Mouse (Mus musculus) layer of hippocampus, adult 18-20 months (tissue): ENCODE measurements at regions not wholly inside any gene's neighbourhood (a gene's known extent, or its start where the extent isn't known, plus 50 kb on each side); places are given as distances from the start of the nearest gene placed in this dataset.
"Not testable (repeated sequence)": the region's sequence is repeated elsewhere in the genome, so short reads cannot be mapped to it uniquely, and the experiment has no call there.

Experiments used
- DNase-seq, 2 experiments: peaks; one replicate each; pipeline ENCODE4 v3.0.0; 2022; ENCODE audit warnings: low spot score in 2 of 2

DNA sequence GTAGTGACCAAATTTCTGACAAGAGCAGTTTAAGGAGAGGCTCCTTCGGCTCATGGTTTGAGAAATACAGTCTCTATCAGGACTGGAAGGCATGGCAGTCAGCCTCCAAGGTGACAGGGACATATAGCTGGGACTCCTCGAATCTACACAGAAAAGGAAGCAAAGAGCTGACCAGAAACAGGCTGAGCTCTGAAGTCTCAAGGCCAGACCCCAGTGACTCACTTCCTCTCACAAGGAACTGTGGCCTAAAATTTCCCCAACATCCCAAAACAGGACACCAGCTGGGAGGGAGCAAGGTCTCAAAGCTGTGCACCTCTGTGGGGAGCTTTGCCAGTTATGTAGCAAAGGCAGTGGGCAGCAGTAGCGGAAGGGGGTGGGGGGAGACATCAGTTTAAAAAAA lies 110.7 kb downstream of the Sox4 start:
- DNase-seq: no peak

- no peak for DNase-seq
Observed at GRCm38 (mm10) chr13:28840142-28840541, 113.4 kb downstream of the Sox4 start.

- no peak for DNase-seq
Observed at GRCm38 (mm10) chr13:28839084-28839483, 114.4 kb downstream of the Sox4 start.

DNA sequence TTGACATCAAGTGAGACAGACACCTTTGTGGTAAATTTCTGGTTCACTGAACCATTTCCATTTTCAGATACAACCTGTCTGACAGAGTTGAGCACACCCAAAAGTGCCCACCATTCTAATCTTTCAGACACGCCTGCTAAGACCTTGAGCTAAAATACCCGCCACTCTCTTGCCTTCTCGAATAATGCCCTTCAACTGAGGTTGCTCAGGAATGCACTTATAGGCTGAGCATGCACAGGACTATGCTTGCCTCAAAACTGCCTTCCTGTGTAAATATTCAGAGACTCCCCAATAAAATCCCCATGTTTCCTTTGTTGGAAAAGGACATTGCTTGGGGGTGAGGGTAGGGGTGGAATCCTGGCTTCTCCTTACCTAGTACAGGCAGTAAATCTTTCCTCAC lies 115.3 kb downstream of the Sox4 start:
- DNase-seq: no peak

DNA sequence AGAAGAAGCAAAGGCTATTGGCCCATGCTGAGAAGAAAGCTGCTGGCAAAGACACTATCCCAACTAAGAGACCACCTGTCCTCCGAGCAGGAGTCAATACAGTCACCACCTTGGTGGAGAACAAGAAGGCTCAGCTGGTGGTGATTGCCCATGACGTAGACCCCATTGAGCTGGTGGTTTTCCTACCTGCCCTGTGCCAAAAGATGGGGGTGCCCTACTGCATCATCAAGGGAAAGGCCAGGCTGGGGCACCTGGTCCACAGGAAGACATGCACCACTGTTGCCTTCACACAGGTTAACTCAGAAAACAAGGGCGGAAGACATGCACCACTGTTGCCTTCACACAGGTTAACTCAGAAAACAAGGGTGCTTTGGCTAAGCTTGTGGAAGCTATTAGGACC lies 116.3 kb downstream of the Sox4 start:
- DNase-seq: not testable (repeated sequence)

DNA sequence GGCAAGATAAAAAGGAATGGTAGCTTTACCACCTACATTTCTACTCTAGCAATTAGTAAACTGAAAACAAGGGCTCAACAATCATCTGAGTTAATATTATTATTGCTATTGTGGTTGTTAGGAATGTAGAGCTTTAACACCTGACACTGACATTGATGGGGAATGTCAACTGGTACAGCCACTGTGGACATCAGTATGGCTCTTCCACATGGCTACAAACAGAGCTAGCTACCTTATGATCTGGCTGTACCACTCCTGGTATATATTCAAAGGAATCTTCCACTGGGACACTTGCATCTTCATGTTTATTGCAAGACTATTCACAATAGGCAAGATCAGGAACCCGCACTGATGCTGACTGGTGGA lies 119.8 kb downstream of the Sox4 start:
- DNase-seq: no peak

GRCm38 (mm10) chr13:28832855-28833699 lies 120.4 kb downstream of the Sox4 start:
- DNase-seq: peak in 1 of 2 experiments; percentile 12

DNA sequence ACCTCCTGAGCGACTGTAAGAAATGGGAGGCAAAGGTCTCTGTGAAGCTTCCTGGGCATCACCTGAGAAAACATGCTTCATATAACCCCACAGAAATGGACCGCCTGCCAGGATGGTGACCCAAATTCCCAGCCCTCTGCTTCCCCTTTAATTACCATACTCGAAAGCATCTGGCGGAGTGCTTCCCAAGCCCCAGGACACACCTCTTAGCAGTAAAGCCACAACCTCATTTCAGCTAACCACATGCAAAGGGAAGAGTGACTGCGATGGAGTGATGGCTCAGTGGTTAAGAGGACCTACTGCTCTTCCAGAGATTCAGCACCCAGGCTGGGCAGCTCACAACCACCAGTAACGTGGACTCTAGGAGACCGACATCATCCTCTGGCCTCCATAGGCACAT lies 127.2 kb downstream of the Sox4 start:
- no peak for DNase-seq

DNA sequence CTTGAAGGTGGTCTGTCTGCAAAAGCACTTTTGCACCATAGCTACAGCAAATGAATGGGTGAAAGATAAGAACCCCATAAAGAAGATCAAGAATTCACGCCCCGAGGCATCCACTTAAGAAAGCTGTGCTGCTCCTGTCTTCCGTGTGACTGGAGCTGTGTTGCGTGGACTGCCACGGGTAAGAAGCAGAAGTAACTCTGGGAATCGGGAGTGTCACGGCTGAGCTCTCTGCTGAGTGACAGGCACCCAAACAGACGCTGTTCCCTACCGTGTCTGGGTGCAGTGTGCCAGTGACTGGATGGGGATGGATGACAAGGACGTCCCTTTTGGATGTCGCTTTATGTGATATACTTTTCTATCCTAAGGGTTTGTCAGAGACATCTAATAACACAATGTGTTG lies 129.5 kb downstream of the Sox4 start:
- no peak for DNase-seq

DNA sequence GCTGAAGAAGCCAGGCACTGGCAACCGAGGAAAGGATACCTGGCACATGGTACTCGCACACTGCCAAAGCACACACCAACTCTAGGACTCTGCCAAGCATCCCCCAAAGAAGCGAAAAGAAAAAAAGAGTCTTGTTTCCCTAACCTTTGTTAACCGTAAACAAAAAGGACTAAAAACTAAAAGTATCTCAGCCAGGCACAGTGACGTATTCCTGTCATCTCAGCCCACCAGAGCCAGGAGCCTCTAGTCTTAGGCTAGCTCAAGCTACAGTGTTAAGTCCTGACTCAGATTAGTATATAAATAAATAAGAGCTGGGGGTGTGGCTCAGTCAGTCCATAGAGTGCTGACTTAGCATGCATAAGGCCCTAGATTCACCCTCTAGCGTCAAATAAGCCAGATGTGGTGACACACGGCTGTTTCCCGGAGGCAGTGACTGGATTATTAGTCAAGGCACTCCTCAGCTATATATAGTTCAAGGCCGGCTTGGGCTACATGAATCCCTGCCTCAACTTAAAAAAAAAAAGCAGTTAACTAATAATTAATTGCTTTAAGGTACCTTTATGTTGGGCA lies 130.1 kb downstream of the Sox4 start:
- DNase-seq: no peak

DNA sequence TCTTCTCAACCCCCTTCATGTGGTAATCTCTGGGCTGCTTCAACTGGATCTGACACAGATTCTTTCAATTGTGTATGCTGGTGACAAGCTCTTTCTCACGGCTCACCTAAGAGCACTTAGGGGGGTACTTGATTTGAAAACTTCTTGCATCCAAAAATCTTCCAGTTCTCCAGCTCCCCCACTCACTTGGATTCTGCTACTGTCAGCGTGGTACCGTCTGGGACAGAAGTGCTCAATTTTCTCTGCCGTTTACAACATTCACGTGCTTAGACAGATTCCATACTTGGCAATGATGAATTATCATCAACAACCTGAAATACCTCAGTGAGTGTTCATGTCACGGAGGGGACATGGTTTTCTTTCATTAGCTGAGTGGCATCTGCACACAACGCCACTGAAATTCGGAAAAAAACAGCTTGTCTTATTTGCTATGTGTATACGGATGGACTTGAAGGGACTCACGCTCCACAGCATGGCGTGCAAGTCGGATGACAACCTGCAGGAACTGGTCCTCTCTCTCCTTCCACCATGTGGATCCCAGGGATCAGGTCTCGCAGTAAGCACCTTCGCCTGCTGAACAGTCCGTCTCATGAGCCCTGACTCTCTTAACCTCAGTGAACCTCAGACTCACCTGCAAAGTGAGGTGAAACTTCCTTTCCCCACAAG lies 132.5 kb downstream of the Sox4 start:
- DNase-seq: no peak

- no peak for DNase-seq
Observed at GRCm38 (mm10) chr13:28814127-28814526, 139.4 kb downstream of the Sox4 start.

DNA sequence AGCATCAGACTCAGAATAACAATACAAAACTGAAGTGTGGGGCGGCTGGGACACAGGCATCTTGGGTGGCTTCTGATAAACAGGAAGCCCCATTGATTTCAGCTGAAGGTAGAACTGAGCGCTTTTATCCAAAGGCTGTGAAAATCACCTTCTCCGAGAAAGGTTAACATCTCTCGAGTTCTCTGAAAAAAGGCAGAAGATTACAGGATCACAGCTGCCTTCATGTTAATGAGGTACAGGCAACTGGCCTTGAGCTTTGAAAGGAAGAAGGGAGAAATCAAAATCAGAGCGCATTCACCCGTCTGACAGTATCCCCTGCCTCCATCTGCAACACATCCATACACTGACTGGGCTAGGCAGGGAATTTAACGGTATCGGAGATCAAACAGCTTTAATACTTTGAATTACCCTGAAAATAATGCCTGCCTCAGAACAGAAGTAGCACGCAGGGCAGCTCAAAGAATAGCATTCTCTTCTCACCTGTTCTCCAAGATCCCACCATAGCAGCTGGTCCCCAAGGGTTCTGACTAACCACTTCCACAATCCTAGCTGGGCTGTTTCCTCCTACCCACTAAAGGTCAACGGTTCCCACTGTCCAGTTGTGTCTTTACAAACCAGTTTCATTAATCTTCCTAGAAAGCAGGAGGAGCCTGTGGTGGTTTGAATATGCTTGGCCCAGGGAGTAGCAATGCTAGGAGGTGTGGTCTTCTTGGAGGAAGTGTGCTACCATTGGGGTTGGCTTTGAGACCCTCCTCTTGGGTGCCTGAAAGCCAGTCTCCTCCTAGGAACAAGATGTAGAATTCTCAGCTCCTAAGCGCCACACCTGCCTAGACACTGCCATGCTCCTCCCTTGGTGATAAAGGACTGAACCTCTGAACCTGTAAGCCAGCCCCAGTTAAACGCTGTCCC lies 141.6 kb downstream of the Sox4 start:
- DNase-seq: no peak

- no peak for DNase-seq
Observed at GRCm38 (mm10) chr13:28811081-28811439, 142.5 kb downstream of the Sox4 start.

DNA sequence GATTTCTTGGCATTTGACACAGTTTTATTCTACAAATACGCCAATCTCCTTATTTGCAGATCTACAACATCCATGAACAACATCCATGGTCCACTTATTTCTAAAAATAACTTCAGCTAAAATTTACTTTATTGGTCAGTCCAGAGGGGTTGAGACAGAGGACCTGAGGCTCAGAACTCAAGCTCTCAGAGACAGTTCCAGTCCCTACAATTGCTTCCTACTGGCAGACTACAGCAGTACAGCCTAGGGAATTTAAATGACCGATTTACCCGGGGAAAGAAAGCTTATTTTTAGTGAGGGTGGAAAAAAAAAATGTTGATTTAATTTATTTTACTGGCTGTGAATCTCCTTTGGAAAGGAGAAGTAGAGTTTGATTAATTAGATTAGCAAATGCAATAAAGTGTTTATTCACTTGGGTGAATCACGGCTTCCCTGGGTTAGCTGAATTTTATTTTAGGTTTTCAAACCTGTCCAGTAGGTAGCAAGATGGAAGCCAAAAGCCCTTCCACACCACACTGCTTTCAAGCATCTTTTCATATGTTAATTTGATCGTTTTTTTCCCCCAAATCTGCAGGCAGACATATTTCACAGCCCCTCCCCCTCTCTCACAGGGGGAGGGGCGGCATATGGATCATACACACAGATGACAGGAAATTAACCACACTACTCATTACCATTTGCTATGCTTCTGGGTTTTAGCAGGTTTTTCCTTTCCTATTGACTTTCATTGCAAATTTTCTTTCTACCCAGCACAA lies 143.0 kb downstream of the Sox4 start:
- no peak for DNase-seq

- no peak for DNase-seq
Observed at GRCm38 (mm10) chr13:28805302-28805701, 148.2 kb downstream of the Sox4 start.

DNA sequence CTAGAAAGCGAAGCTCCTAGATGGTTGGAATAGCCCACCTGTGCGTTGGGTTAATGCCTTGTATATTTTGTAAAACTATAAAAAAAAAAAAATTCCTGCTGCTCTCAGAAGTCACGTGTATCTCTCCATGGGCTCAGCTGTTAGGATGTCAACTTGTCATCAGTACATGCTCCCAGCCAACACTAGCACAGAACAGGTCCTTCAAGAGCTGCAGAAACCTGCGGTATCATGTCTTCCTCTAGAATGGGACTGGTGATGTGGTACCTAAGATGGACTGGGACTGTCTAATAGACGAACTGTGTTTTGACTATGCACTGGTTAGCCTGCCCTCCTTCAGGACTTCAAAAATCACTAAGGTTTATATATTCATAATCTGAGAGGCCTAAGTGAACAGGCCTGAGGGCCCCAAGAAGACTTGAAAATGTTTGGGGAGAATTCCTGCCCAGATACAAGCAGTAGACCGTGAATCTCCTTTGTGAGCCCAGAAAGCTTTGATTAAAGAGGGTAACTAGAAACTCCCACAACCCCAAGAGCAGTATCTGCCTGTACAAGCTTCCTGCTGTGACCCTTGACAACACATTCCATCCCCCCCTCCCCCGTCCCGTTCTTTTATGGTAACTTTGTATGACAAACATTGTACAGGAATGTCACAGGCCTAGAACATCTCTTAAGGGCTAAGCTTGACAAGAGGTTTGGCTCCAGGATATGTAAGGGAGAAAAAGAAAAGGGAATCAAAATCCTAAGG lies 152.1 kb downstream of the Sox4 start:
- DNase-seq: no peak

DNA sequence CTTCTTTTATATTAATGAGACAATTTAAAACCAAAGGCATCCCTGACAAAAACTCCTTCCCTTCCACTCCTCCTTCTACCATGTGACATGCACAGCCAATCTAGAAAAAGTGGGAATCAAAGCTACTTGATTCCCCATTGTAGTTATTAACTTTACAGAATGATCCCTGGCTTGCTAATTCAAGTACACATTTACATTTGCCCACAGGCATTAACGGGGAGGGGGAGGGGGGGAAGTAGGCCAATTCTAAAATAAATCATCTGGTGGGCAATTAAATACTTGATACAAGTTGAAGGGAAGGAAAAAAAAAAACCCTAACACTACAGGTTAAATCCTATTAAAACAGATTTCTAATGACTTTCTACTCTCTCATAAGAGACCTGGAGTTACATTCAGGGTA lies 152.8 kb downstream of the Sox4 start:
- no peak for DNase-seq

DNA sequence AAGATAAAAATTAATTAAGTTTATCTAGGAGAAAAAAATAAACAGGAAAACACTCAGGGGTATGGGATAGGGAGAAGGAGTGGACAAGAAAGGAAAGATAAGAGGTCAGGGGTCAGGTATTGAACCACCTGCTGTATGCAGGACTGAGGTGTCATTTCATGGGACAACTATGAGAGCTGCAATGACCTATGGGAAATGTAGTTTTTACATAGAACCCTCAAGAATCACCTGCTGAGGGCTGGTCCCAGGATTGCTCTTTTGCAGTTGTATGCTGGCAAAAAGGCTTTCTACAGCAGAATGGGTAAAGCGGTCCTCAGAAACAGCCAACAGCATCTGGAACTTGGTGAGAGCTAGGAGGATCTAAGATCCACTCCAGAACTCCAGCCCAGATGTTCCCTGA lies 154.0 kb downstream of the Sox4 start:
- no peak for DNase-seq
